Mouse (Mus musculus) heart, embryonic 12.5 days (tissue): ENCODE measurements around the gene Sergef. TPM values are rescaled to one million over a fixed set of nuclear protein-coding genes. Genes with fewer than 3 reads are reported as not detected.
A peak's percentile ranks its signal among the peaks of the same experiment; 100 is the strongest.

Source experiments
- ATAC-seq: fragments of 200-750 bp; cut with Nextera tagmentation; 2 replicates; pipeline ENCODE4 v1.8.0; 2017; ENCODE audit warnings: moderate TSS enrichment, moderate library complexity; ENCODE audit not compliant: insufficient number of reproducible peaks, low FRiP score
- H3K27ac ChIP-seq: fragments of 300-500 bp; sonication (generic); 2 replicates; pipeline ENCODE4 v1.5.1; 2016; ENCODE audit warnings: mild to moderate bottlenecking, moderate library complexity; ENCODE audit not compliant: poor library complexity, severe bottlenecking
- H3K27me3 ChIP-seq: fragments of 300-500 bp; sonication (generic); replicated peaks from 2 replicates; pipeline ENCODE4 v1.6.1; 2016; ENCODE audit warnings: mild to moderate bottlenecking, moderate library complexity
- H3K36me3 ChIP-seq: fragments of 300-500 bp; sonication (generic); 2 replicates; pipeline ENCODE4 v1.6.1; 2016; ENCODE audit warnings: mild to moderate bottlenecking, moderate library complexity
- H3K4me1 ChIP-seq: fragments of 300-500 bp; sonication (generic); replicated peaks from 2 replicates; pipeline ENCODE4 v1.6.1; 2016; ENCODE audit warnings: mild to moderate bottlenecking
- H3K4me2 ChIP-seq: fragments of 300-500 bp; sonication (generic); 2 replicates; pipeline ENCODE4 v1.6.1; 2016; ENCODE audit warnings: mild to moderate bottlenecking, moderate library complexity
- H3K4me3 ChIP-seq: fragments of 300-500 bp; sonication (generic); 2 replicates; pipeline ENCODE4 v1.5.1; 2016; ENCODE audit warnings: mild to moderate bottlenecking
- H3K9ac ChIP-seq: fragments of 300-500 bp; sonication (generic); 2 replicates; pipeline ENCODE4 v1.6.1; 2016; ENCODE audit warnings: mild to moderate bottlenecking, moderate library complexity
- H3K9me3 ChIP-seq: fragments of 300-500 bp; sonication (generic); replicated peaks from 2 replicates; pipeline ENCODE4 v1.6.1; 2016; ENCODE audit warnings: mild to moderate bottlenecking, moderate library complexity
- WGBS: fragments of 180-500 bp; shearing (Covaris S2); methylation state at CpG from one replicate; pipeline ENCODE4 v1.1.7; 2016; 5-methylcytosine and 5-hydroxymethylcytosine counted together
- polyA plus RNA-seq: library from polyadenylated mRNA; unstranded; fragments of >200 nt; fragmentation: Nextera tagmentation; extraction: Ambion mirVana; gene quantifications from 2 replicates; pipeline ENCODE4 v1.2.1, GENCODE M21; 2016

The Sergef gene
- polyA plus RNA-seq, 1 experiment from 2014 or later: 9.8 TPM

- WGBS: 86% methylated on average over 7 of the region's 7 CpGs
- Histone ChIP-seq H3K4me3 (no peak overlapping the region), H3K27me3 (no peaks in the 10 kb centered on the region), H3K4me1 (peaks cover 34% of the 10 kb centered on the region), H3K36me3 (peaks cover 14% of the 10 kb centered on the region), H3K9ac (no peak overlapping the region), H3K4me2 (no peak overlapping the region), H3K27ac (peak overlapping the region; percentile 37; the same call in 1 of the 2 replicates), H3K9me3 (no peaks in the 10 kb centered on the region)
- no peak for ATAC-seq
Observed at GRCm38 (mm10) chr7:46616429-46617005, 23.1 kb downstream of the Sergef start.

- WGBS: 44% methylated on average over 5 of the region's 5 CpGs
- H3K27me3 ChIP-seq: no peaks in the 10 kb centered on the region
Observed at GRCm38 (mm10) chr7:46615256-46615977, 24.2 kb downstream of the Sergef start.

GRCm38 (mm10) chr7:46614263-46614662 lies 25.3 kb downstream of the Sergef start:
- 87% methylated on average over 12 of the region's 12 CpGs for WGBS
- Histone ChIP-seq H3K4me1 (peaks cover 36% of the 10 kb centered on the region), H3K27ac (no peak overlapping the region), H3K36me3 (no peaks in the 10 kb centered on the region), H3K4me2 (no peak overlapping the region), H3K27me3 (no peaks in the 10 kb centered on the region), H3K9ac (no peak overlapping the region), H3K9me3 (no peaks in the 10 kb centered on the region), H3K4me3 (no peak overlapping the region)
- no peak for ATAC-seq

More at GRCm38 (mm10) chr7:46615256-46615977, 24.2 kb downstream of the Sergef start:
- Histone ChIP-seq H3K4me1 (peaks cover 36% of the 10 kb centered on the region), H3K9me3 (no peaks in the 10 kb centered on the region), H3K4me2 (no peak overlapping the region), H3K36me3 (peaks cover 7% of the 10 kb centered on the region), H3K27ac (peak overlapping the region; percentile 55), H3K9ac (no peak overlapping the region), H3K4me3 (no peak overlapping the region)
- no peak for ATAC-seq

- Histone ChIP-seq H3K4me2 (no peak overlapping the region), H3K4me3 (no peak overlapping the region), H3K9ac (no peak overlapping the region), H3K9me3 (no peaks in the 10 kb centered on the region), H3K4me1 (peaks cover 34% of the 10 kb centered on the region), H3K36me3 (no peaks in the 10 kb centered on the region), H3K27me3 (no peaks in the 10 kb centered on the region), H3K27ac (no peak overlapping the region)
- 64% methylated on average over 10 of the region's 10 CpGs for WGBS
- ATAC-seq: no peak
Observed at GRCm38 (mm10) chr7:46613091-46613490, 26.5 kb downstream of the Sergef start.

- no peaks in the 10 kb centered on the region for H3K27me3 ChIP-seq
- no peak for ATAC-seq
- H3K36me3 ChIP-seq: no peaks in the 10 kb centered on the region
- 73% methylated on average over 6 of the region's 6 CpGs for WGBS
- H3K27ac ChIP-seq: peak overlapping the region; percentile 20; the same call in 1 of the 2 replicates
- H3K9ac ChIP-seq: no peak overlapping the region
- no peak overlapping the region for H3K4me3 ChIP-seq
- H3K4me2 ChIP-seq: no peak overlapping the region
- H3K4me1 ChIP-seq: peaks cover 35% of the 10 kb centered on the region
- no peaks in the 10 kb centered on the region for H3K9me3 ChIP-seq
Observed at GRCm38 (mm10) chr7:46612421-46612937, 27.1 kb downstream of the Sergef start.

- Histone ChIP-seq H3K27ac (peak overlapping the region; percentile 20; the same call in 1 of the 2 replicates), H3K9me3 (no peaks in the 10 kb centered on the region), H3K36me3 (no peaks in the 10 kb centered on the region), H3K4me2 (no peak overlapping the region), H3K9ac (no peak overlapping the region), H3K27me3 (no peaks in the 10 kb centered on the region), H3K4me3 (no peak overlapping the region), H3K4me1 (peaks cover 40% of the 10 kb centered on the region)
- no peak for ATAC-seq
- 57% methylated on average over 9 of the region's 9 CpGs for WGBS
Observed at GRCm38 (mm10) chr7:46611970-46612369, 27.6 kb downstream of the Sergef start.

GRCm38 (mm10) chr7:46609317-46609716 lies 30.3 kb downstream of the Sergef start:
- ATAC-seq: no peak
- Histone ChIP-seq H3K27ac (no peak overlapping the region), H3K4me3 (no peak overlapping the region), H3K4me2 (no peak overlapping the region), H3K9me3 (no peaks in the 10 kb centered on the region), H3K36me3 (no peaks in the 10 kb centered on the region), H3K27me3 (no peaks in the 10 kb centered on the region), H3K9ac (no peak overlapping the region), H3K4me1 (peaks cover 30% of the 10 kb centered on the region)
- WGBS: 79% methylated on average over 4 of the region's 4 CpGs

- H3K4me2 ChIP-seq: no peak overlapping the region
- no peaks in the 10 kb centered on the region for H3K9me3 ChIP-seq
- H3K27me3 ChIP-seq: no peaks in the 10 kb centered on the region
- H3K36me3 ChIP-seq: no peaks in the 10 kb centered on the region
- 0 out of 2 replicates have a peak overlapping the region, but pooled peaks have one; percentile 18 for H3K27ac ChIP-seq
- H3K9ac ChIP-seq: no peak overlapping the region
- WGBS: 43% methylated on average over 11 of the region's 11 CpGs
- peaks cover 24% of the 10 kb centered on the region for H3K4me1 ChIP-seq
- no peak overlapping the region for H3K4me3 ChIP-seq
- peak; percentile 39; the same call in 1 of the 2 replicates for ATAC-seq
Observed at GRCm38 (mm10) chr7:46607428-46608055, 32.1 kb downstream of the Sergef start.

- 65% methylated on average over 8 of the region's 8 CpGs for WGBS
- Histone ChIP-seq H3K4me3 (no peak overlapping the region), H3K27me3 (no peaks in the 10 kb centered on the region), H3K4me1 (peaks cover 22% of the 10 kb centered on the region), H3K36me3 (no peaks in the 10 kb centered on the region), H3K4me2 (no peak overlapping the region), H3K9me3 (no peaks in the 10 kb centered on the region), H3K27ac (no peak overlapping the region), H3K9ac (no peak overlapping the region)
- no peak; the same call in 1 of the 2 replicates for ATAC-seq
Observed at GRCm38 (mm10) chr7:46607031-46607426, 32.6 kb downstream of the Sergef start.

GRCm38 (mm10) chr7:46606391-46607030 lies 33.1 kb downstream of the Sergef start:
- peaks cover 21% of the 10 kb centered on the region for H3K4me1 ChIP-seq
- no peak overlapping the region for H3K27ac ChIP-seq
- H3K9me3 ChIP-seq: no peaks in the 10 kb centered on the region
- H3K36me3 ChIP-seq: no peaks in the 10 kb centered on the region
- no peak overlapping the region for H3K4me3 ChIP-seq
- H3K4me2 ChIP-seq: no peak overlapping the region
- WGBS: 83% methylated on average over 7 of the region's 7 CpGs
- no peaks in the 10 kb centered on the region for H3K27me3 ChIP-seq
- no peak overlapping the region for H3K9ac ChIP-seq
- no peak for ATAC-seq

GRCm38 (mm10) chr7:46603051-46603450 lies 36.6 kb downstream of the Sergef start:
- H3K4me1 ChIP-seq: peaks cover 23% of the 10 kb centered on the region
- H3K9me3 ChIP-seq: no peaks in the 10 kb centered on the region
- 87% methylated on average over 7 of the region's 7 CpGs for WGBS
- H3K9ac ChIP-seq: no peak overlapping the region
- no peak overlapping the region for H3K27ac ChIP-seq
- H3K27me3 ChIP-seq: no peaks in the 10 kb centered on the region
- no peak for ATAC-seq
- no peak overlapping the region for H3K4me3 ChIP-seq
- H3K4me2 ChIP-seq: no peak overlapping the region
- no peaks in the 10 kb centered on the region for H3K36me3 ChIP-seq
